Mouse (Mus musculus) adrenal gland, adult 18-20 months (tissue): ENCODE data around the gene Nprl3. TPM values are rescaled to one million over a fixed set of nuclear protein-coding genes. Genes with fewer than 3 reads are reported as not detected.
A peak's percentile ranks its signal among the peaks of the same experiment; 100 is the strongest.

Experiments used
- DNase-seq, 2 experiments: peaks; one replicate each; pipeline ENCODE4 v3.0.0; 2021 to 2022; ENCODE audit warnings: low spot score in 2 of 2
- total RNA-seq, 2 experiments: library from RNA; stranded (reverse); gene quantifications; 1 replicate in 1 of 2; 2 replicates in 1 of 2; pipeline ENCODE4 v1.2.3; 2021

The Nprl3 gene
- total RNA-seq, 2 experiments from 2014 or later, result 52.8 to 64.2 TPM

DNA sequence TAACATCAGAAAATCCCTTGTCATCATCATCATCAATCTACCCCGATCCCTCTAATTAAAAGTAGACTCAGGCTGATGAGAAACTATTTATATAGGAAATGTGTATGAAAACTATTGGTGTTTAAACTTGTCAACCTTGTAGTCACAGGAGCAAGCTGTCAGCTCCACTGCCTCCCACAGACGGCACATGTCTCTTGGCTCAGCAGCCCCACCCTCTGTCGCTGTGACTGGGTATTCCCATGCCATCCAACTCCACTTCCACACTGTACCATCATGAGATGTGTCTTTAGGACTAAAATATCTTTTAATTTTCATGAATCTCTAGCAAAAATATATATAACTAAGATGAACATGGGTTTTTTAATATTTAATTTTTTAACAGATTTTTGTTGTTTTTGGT lies 19.2 kb downstream of the Nprl3 start:
- no peak for DNase-seq

DNA sequence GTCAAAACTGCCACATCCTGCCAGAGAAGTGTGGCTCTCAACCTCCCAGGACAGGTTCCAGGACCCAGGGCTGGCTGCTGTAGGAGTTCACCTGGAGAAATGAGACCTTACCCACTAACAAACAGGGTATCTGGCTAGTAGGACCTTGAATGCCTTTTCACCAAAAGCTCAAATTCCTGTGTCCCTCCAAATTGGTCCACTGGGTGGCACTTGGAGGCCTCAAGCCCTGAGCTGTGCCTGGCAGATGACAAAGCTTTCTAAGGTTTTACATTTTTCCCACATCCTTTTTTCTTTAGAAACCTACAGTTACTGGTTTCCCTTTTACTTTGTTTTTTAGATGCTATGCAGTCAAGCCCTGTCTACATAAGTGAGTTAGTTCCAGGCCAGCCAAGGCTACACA lies 20.4 kb downstream of the Nprl3 start:
- DNase-seq, result no peak

DNA sequence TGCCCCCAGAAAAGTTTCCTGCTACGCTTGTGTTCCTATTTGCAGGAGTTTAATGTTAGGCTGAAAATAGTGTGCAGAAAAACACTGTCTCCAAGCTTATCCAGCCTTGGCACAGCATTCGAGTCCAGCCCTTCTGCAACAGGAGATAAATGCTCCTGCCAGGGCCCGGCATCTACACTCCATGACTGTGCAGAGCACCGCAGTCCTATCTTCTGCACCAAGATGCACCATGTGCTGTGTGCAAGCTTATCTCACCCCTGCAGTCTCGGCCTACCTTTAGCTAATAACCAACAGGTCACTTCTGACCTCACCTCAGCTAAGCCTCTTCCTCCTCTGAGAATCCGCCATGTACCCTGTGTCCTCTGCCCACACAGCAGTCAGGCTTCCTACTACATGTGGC lies 21.9 kb downstream of the Nprl3 start:
- no peak for DNase-seq

DNA sequence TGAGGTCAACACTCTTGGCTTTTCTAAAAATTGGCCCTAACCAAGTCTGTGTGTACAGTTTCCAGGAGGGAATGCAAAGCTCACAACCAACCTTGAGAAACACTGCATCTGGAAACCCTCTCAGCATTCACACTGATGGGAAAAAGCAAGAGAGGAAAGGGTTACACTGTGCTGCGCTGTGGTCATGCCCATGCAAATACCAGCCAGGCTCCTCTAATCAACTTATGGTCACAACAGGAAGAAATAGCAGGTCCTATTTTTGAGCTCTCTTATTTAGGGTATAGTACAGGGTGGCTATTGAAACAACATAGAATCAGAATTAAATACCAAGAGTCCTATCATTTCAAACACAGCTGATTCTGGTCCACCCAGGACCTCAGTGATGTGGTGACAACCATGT lies 22.9 kb downstream of the Nprl3 start:
- no peak for DNase-seq

DNA sequence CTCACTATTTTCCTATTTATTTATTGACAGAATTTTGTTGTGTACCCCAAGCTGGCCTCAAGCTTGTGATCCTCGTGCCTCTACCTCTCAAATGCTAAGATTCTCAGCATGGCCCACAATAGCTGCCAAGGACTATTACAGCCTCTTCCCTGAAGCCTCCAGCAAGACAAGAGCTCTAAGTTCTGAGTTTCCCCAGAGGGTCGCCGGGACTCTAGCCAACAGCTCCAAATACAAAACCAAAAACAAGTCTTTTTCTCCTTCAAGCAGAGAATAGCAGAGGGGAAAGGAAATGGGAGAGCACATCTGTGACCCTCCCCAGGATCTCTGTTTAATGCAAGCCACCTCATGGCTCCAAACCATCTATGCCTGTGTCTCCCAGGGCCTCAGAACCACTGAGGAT lies 23.4 kb downstream of the Nprl3 start:
- DNase-seq, result no peak

DNA sequence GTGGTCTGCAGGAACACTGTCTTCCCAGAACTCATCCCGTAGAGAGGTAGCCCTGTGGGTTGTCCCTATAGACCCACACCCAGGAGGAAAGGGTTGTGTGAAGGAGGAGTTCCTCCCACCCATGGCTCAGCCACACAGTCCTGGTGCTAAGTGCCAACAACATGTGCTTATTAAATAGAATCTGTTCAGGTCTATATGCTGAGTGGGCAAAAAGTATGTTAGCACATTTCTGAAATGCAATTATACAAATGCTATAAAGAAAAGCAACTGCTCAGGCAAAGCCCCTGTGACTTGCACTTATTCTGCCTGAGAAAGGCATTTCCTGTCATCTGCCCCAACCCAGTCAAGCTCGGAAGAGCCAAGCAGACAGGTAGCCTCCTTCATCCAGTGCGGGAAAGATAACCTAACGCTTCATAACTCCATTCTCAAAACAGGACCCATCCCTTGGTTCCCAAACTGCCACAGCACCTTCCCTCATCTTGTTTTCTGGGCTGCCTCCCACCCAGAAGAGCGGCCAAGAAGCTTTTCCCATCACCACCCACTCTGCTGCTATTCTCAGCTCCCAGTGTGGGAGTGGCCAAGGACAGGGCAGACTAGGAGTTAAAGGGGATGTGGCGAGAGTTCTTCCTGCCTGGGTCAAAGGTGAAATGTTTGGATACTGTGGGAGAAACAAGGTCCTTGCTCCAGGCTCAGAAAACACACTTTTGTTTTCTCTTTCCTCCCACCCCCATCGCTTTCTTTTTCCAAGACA lies 24.1 kb downstream of the Nprl3 start:
- no peak for DNase-seq

DNA sequence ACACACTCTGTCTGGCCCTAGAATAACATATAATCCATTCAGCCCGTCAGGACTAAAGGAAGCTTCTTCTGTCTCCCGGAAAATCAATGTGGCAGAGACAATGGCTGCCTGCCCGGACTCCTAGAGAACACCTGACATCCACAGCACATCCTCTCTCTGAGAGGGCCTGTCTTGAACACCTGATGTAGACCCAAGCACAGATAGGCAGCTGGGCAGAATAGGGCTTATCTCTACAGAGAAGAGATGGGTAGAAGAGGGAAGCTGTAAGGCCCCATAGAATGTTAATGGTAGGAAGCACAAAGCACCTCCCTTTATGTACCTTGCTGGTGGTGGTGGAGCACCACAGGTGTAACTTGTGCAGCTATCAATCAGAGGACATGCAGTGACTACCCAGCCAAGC lies 25.3 kb downstream of the Nprl3 start:
- DNase-seq, result no peak

DNA sequence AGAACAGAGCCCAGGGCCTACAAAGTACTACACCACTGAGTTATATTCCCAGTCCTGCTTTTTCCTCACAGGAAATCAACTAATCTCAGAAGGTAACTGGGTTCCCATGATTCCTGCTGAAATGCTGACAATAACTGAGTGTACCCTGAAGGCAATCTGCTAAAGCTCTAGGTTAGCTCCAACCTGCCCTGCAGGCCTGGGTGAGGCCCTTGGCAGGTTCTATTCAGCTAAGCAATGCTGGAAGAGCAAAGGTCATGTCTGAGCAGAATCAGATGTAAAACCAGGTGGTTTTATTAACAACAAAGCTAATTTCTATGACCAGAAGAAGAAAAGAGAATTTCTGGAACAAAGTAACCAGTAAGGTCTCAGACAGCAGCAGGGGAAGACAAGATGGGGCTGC lies 26.1 kb downstream of the Nprl3 start:
- no peak for DNase-seq

DNA sequence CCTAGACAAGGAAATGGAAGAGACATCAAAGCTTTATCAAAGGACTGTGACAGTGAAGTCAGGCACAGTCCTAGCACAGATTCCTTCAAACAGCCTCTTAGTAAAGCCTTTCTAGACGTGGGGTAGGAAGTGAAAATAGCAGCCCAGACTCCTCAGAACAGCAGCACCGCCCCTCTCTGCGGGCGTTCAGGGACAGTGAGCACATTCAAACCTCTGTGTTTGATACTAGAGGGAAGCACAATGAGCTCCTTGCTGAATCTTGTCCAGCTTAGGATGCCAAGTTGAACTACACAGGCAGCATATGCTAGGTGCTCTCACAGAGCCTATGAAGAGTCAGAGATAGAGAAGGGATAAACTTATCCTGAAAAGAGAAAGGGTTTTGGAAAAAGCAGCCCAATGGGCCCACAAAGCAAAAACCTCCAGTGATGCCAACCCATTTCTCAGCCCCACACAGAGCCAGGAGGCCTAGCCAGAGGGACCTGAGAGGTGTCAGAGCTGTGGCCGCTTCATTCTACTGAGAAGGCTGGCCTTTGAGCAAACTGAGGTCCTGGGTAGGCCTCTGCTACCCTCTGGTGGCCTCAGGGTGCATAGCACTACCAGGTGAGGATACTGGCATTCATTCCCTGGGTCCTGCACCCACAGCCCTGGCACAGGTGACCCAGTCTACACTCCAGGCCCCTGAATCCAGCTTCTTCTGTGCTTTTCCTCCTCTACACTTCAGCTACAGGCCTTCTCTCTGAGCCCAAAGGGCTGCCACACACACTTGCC lies 29.2 kb downstream of the Nprl3 start:
- DNase-seq, result peak; percentile 73 to 76

DNA sequence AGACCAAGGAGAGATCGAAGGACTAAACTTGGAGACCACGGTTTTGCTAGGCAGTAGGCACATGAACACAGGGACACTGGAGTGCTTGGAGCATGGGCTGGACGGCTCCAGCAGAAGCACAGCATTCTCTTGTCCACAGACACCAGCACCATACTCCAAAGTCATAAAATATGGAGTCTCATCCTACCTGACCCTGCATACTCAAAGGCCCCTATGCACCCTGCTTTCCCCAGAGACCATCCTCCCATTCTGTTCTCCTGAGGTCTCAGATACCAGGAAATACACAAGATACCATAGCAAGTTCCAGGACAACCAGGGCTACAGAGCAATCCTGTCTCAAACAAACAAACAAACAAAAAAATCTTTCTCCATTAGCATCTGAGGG lies 30.1 kb downstream of the Nprl3 start:
- DNase-seq, result no peak

DNA sequence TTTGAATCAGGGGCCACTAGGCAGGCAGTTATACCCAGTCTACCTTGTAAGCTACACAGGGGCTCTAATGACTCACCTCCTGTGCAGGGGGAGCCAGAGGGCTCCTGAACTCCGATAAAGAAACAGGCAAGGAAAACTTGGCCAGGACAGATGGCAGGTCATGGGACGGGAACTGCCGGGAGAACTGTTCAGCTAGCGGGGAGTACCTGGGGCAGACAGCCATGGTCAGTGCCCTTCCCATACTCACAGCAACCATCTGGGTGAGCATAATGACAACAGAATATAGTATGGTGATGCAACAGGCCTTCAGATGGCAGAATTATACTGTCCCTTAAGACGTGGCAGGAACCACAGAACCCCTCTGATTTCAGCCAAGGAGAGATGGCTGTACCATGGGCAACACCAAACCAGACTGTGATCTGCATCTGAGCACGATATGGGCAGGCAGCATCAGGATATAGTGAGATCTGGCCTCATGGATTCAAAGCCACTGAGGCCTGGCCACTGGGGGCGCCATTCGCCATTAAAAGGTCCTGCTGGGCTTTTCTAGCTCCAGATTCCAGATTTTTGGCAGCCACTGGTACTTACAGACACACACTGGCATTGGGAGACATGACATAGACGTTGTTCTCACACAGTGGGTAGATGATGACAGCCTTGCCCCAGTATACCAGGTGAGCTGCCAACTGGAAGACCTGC lies 30.6 kb downstream of the Nprl3 start:
- DNase-seq, result peak; percentile 54 to 63

DNA sequence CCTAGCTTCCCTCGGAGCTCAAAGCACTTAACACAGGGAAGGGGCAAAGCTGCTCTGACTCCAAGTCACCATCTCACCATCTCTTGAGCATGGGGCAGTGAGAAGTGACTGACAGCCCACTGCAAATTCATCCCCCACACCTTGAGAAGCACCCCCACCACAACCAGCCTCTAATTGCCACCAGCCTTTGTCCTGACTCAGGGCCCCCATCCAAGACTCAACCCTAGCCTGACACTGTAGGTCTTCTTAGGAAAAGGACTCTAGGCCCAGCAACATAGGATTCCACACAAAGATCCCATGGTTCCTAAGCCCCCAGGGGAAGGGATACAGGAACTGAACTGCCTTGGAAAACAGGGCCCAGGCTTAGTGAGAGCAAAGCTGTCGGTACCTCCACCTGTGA lies 31.4 kb downstream of the Nprl3 start:
- peak in 1 of 2 experiments; percentile 17 for DNase-seq

DNA sequence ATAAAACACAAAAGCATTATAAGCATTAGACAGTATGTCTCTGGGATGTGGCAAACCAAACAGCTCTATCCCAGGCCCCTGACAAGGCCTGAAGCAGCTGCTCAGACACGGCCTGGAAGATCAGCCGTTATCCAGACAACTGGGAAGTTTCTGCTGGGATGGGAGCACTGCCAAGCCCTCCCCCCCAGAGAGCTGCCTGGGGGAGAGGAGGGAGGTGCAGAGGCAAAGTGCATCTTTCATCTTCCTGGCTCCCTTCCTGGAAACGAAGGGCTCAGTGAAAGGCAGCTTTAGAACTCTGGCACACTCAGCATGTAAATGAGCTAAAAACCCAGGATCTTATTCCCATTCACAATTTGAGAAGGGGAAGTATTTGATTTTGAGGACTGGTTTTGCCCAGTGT lies 31.9 kb downstream of the Nprl3 start:
- DNase-seq, result peak in 1 of 2 experiments; percentile 67

DNA sequence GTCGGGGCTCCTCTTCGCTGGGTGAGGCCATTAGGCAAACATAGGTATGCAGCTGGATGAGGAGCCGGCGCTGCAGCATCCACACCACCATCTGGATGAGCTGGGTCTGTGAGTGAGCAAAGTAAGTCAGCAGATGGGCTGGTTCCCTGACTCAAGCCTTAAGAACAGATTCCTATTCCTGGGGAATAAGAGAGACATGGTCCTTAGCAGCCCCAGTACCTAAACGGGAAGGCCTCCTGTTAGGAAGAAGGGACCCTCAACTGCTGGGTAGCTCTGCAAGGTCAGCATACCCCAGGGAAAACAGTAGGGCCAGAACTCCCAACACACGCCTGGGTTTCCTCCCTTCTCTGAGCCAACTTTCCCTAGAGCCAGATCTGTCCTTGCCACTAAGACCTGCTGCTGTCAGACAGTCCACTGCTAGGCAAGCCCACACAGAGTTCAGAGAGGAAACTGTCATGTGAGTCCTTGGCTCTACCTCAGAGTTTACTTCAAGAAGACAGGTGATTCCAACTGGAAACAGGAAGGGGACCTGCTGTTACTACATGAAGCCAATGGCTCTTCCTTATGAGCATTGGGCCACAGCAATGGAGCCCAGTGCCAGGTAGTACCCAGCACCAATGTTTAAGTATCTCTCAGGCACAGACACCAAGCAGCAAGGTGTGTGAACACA lies 32.6 kb downstream of the Nprl3 start:
- peak in 1 of 2 experiments; percentile 16 for DNase-seq

DNA sequence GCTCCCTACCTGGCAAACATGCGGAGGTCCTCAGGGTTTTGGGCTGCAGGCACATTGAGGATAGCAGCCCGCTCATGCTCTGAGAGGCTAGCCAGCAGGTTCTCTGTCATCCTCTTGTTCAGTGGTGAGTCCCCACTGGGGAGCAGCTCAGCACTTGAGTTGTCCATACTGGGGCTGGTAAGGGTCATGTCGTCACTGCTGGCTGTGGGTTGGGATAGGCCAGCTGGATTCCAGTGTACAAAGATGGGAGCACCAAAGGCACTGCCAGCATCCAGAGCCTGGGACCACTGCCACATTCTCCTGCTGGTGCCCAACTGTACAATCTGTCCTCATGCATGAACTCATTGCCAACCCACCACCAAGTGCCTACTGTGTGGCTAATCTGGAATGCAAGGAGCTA lies 33.6 kb downstream of the Nprl3 start:
- no peak for DNase-seq

DNA sequence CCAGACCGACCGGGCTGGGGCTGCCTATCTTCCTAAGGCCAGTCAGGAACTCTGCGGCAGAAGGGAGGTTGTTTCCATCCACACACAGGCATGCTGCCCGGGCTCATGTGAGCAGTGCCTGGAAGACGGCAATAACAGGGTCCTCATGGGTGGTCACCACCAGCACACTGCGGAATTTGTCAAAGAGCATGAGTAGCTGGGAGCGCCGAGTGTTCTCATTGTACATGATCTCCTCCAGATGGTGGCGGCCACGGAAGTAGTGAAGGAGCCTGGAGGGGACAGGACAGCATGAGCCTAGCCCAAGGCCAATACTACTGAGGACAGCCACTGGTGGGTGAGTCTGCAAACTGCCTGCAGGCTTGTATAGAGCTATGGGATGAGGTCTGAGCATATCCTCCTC lies 34.7 kb downstream of the Nprl3 start:
- no peak for DNase-seq

DNA sequence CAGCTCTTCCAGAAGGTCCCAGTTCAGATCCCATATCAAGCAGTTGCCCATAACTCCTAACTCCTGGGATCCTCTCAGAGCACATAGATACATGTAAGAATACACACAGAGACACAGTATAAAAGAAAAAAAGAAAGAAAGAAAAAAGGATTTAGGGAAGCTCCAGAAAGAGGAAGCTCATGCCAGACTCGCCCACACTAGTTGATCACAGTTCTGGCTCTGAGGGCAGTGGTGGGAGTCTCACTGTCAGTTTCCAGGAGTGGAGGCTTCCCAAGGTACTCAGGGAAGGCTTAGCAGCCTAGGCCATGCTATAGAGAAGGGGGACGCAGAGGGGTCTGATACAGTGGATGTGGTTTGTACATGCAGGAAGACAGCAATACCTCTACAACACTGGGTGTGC lies 36.4 kb downstream of the Nprl3 start:
- no peak for DNase-seq

DNA sequence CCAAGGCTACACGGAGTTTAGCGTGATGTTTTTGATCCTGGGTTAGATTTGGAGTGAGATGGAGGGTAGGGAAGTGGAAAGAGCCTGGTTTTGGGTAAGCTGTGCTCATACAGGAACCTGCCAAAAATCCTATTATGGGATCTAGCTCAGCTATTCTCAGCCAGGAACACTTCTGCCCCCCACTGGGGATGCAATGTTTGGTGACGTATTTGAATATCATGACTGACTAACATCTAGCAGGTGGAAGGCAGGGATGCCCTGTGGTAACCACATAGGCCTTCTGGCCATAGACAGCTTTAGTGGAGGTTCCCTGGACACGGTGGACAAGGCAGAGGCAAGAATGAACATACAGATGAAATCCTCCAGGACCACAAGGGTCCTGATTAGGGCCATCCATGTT lies 37.3 kb downstream of the Nprl3 start:
- no peak for DNase-seq

DNA sequence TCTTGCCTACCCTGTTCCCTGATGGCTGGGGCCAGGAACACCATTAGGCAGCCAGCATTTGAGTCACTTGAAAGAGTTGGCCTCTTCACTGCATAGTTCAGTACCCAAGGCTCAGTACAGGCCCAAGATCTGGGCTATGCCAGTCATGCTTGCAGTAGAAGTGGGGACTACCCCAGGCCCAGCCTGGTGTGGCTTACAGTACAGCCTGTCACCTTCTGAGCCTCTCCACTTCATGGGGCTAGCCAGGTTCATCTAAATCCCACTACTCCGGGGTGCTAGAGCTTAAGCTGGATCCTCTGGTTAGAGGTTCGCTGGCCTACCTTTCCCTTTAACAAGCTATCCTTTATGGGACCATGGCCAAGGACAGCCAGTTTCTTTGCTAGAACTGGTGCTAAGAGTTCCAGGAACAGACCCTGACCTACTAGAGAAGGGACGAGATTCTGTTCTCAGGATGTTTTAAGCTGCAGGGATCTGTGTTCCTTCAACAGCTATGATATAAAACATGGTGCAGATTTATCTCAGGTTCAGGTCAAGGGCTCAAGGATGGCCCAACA lies 39.1 kb downstream of the Nprl3 start:
- DNase-seq, result no peak

DNA sequence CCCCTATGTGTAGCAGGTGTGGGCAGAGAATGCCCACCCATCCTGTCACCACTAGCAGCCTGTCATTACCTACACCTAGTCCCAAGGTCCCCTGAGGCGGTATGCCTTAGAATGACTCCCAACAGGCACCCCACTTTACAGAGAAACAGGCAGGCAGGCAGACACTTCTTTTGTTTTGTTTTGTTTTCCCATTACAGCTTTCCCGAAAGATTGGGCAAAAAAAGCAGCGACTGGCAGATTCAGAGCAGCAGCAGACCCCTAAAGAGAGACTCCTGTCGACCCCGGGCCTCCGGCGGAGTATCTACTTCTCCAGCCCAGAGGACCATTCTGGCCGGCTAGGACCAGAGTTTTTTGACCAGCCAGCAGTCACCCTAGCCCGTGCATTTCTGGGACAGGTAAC lies 40.0 kb downstream of the Nprl3 start:
- DNase-seq, result no peak

DNA sequence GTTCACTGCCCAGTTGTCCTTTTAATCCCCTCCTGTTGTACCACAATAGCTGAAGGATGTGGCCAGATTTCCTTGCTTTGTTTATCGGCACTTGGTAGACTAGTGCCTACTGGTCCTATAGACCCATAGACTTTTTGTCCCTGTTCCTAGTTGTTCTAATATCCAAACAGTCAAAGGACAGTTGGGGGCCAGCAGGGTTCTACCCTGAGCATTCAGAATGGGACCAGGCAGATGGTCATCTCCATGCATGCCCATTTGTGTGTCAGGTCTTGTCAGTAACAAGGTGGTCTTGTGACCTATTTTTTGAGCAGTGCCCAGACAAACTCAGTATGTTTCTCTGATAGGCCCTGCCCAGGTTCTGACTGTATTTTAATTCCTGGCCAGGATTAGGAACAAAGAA lies 40.5 kb downstream of the Nprl3 start:
- no peak for DNase-seq
